Mouse (Mus musculus): ENCODE results near the gene Efcab8. TPM values are rescaled to one million over a fixed set of nuclear protein-coding genes. Genes with fewer than 3 reads are reported as not detected.

Efcab8 gene
- polyA plus RNA-seq, 1 experiment from 2014 or later, result 0.13 TPM

- no peak overlapping the region for H3K9ac ChIP-seq (ENCODE audit: low read depth, low read length)
- H3K27me3 ChIP-seq (replicated peaks; ENCODE audit: control insufficient read depth, insufficient read depth, low read length), result no peaks in the 10 kb centered on the region
- H3K4me2 ChIP-seq (replicated peaks; ENCODE audit: low read depth), result no peak overlapping the region
- no peak overlapping the region for H3K27ac ChIP-seq (ENCODE audit: low read depth, low read length)
- H3K4me3 ChIP-seq (ENCODE audit: low read depth, low read length), result no peak overlapping the region
- no peaks in the 10 kb centered on the region for H3K4me1 ChIP-seq (replicated peaks; ENCODE audit: control insufficient read depth, insufficient read depth, low read length)
- ATAC-seq, result no peak
- H3K9me3 ChIP-seq (ENCODE audit: control insufficient read depth), result no peaks in the 10 kb centered on the region
- 88% methylated on average over 5 of the region's 5 CpGs for WGBS
- no peak for TF ChIP-seq CTCF (IDR thresholded peaks at IDR 0.05; ENCODE audit: low read depth)
- H3K36me3 ChIP-seq (ENCODE audit: control insufficient read depth, insufficient read depth), result peaks cover 78% of the 10 kb centered on the region
Observed at GRCm38 (mm10) chr2:153762121-153762520, 17.6 kb upstream of the Efcab8 start.

GRCm38 (mm10) chr2:153767484-153767883 lies 12.2 kb upstream of the Efcab8 start:
- no peak for ATAC-seq
- WGBS, result 65% methylated on average over 6 of the region's 6 CpGs
- H3K27ac ChIP-seq (ENCODE audit: low read depth, low read length), result no peak overlapping the region
- TF ChIP-seq CTCF (IDR thresholded peaks at IDR 0.05; ENCODE audit: low read depth), result no peak
- H3K4me1 ChIP-seq (replicated peaks; ENCODE audit: control insufficient read depth, insufficient read depth, low read length), result no peaks in the 10 kb centered on the region
- H3K4me3 ChIP-seq (ENCODE audit: low read depth, low read length), result no peak overlapping the region
- no peak overlapping the region for H3K4me2 ChIP-seq (replicated peaks; ENCODE audit: low read depth)
- H3K9me3 ChIP-seq (ENCODE audit: control insufficient read depth), result no peaks in the 10 kb centered on the region
- H3K36me3 ChIP-seq (ENCODE audit: control insufficient read depth, insufficient read depth), result peaks cover 69% of the 10 kb centered on the region
- no peaks in the 10 kb centered on the region for H3K27me3 ChIP-seq (replicated peaks; ENCODE audit: control insufficient read depth, insufficient read depth, low read length)
- no peak overlapping the region for H3K9ac ChIP-seq (ENCODE audit: low read depth, low read length)

- no peaks in the 10 kb centered on the region for H3K4me1 ChIP-seq (replicated peaks; ENCODE audit: control insufficient read depth, insufficient read depth, low read length)
- H3K4me2 ChIP-seq (replicated peaks; ENCODE audit: low read depth), result no peak overlapping the region
- peaks cover 59% of the 10 kb centered on the region for H3K36me3 ChIP-seq (ENCODE audit: control insufficient read depth, insufficient read depth)
- TF ChIP-seq CTCF (IDR thresholded peaks at IDR 0.05; ENCODE audit: low read depth), result no peak
- no peak overlapping the region for H3K4me3 ChIP-seq (ENCODE audit: low read depth, low read length)
- WGBS, result 84% methylated on average over 2 of the region's 2 CpGs
- no peak for ATAC-seq
- no peak overlapping the region for H3K27ac ChIP-seq (ENCODE audit: low read depth, low read length)
- H3K9ac ChIP-seq (ENCODE audit: low read depth, low read length), result no peak overlapping the region
- no peaks in the 10 kb centered on the region for H3K27me3 ChIP-seq (replicated peaks; ENCODE audit: control insufficient read depth, insufficient read depth, low read length)
- no peaks in the 10 kb centered on the region for H3K9me3 ChIP-seq (ENCODE audit: control insufficient read depth)
Observed at GRCm38 (mm10) chr2:153768881-153769280, 10.8 kb upstream of the Efcab8 start.

- Histone ChIP-seq H3K9ac (ENCODE audit: low read depth, low read length) (no peak overlapping the region), H3K4me3 (ENCODE audit: low read depth, low read length) (no peak overlapping the region), H3K27me3 (replicated peaks; ENCODE audit: control insufficient read depth, insufficient read depth, low read length) (no peaks in the 10 kb centered on the region), H3K9me3 (ENCODE audit: control insufficient read depth) (no peaks in the 10 kb centered on the region), H3K4me2 (replicated peaks; ENCODE audit: low read depth) (no peak overlapping the region), H3K36me3 (ENCODE audit: control insufficient read depth, insufficient read depth) (peaks cover 28% of the 10 kb centered on the region), H3K4me1 (replicated peaks; ENCODE audit: control insufficient read depth, insufficient read depth, low read length) (no peaks in the 10 kb centered on the region), H3K27ac (ENCODE audit: low read depth, low read length) (no peak overlapping the region)
- 88% methylated on average over 4 of the region's 4 CpGs for WGBS
- ATAC-seq, result no peak
- no peak for TF ChIP-seq CTCF (IDR thresholded peaks at IDR 0.05; ENCODE audit: low read depth)
Observed at GRCm38 (mm10) chr2:153772950-153773349, 6.8 kb upstream of the Efcab8 start.

- Histone ChIP-seq H3K9me3 (ENCODE audit: control insufficient read depth) (no peaks in the 10 kb centered on the region), H3K4me2 (replicated peaks; ENCODE audit: low read depth) (no peak overlapping the region), H3K27ac (ENCODE audit: low read depth, low read length) (no peak overlapping the region), H3K4me3 (ENCODE audit: low read depth, low read length) (no peak overlapping the region), H3K9ac (ENCODE audit: low read depth, low read length) (no peak overlapping the region), H3K36me3 (ENCODE audit: control insufficient read depth, insufficient read depth) (peaks cover 14% of the 10 kb centered on the region; the same call in 1 of the 2 replicates), H3K27me3 (replicated peaks; ENCODE audit: control insufficient read depth, insufficient read depth, low read length) (no peaks in the 10 kb centered on the region), H3K4me1 (replicated peaks; ENCODE audit: control insufficient read depth, insufficient read depth, low read length) (peaks cover 8% of the 10 kb centered on the region)
- 96% methylated on average over 4 of the region's 4 CpGs for WGBS
- ATAC-seq, result no peak
- TF ChIP-seq CTCF (IDR thresholded peaks at IDR 0.05; ENCODE audit: low read depth), result no peak
Observed at GRCm38 (mm10) chr2:153775472-153775871, 4.3 kb upstream of the Efcab8 start.

GRCm38 (mm10) chr2:153778638-153779362 lies 931 bp upstream of the Efcab8 start:
- whole genome bisulfite sequencing, result 11% methylated on average over 23 of the region's 24 CpGs
- no peak for TF ChIP-seq CTCF (IDR thresholded peaks at IDR 0.05; ENCODE audit: low read depth)
- peak overlapping the region; percentile 26; the same call in 1 of the 2 replicates for H3K9ac ChIP-seq (ENCODE audit: low read depth, low read length)
- ATAC-seq, result peak; percentile 77
- H3K4me2 ChIP-seq (replicated peaks; ENCODE audit: low read depth), result peak overlapping the region; percentile 68
- no peak overlapping the region for H3K27ac ChIP-seq (ENCODE audit: low read depth, low read length)
- no peaks in the 10 kb centered on the region for H3K36me3 ChIP-seq (ENCODE audit: control insufficient read depth, insufficient read depth)
- H3K27me3 ChIP-seq (replicated peaks; ENCODE audit: control insufficient read depth, insufficient read depth, low read length), result no peaks in the 10 kb centered on the region
- H3K4me3 ChIP-seq (ENCODE audit: low read depth, low read length), result peak overlapping the region; percentile 25
- peaks cover 8% of the 10 kb centered on the region for H3K4me1 ChIP-seq (replicated peaks; ENCODE audit: control insufficient read depth, insufficient read depth, low read length)
- H3K9me3 ChIP-seq (ENCODE audit: control insufficient read depth), result no peaks in the 10 kb centered on the region

Measured in intestine, postnatal 0 days (tissue).